Mouse (Mus musculus) lung, adult 2 months (tissue): Measurements from ENCODE around the gene Lrpap1.

Source experiments
- CTCF ChIP-seq: fragments of 200-500 bp; IDR thresholded peaks from 2 replicates; pipeline ENCODE4 v1.5.1; 2011; ENCODE audit warnings: mild to moderate bottlenecking, low read length, control low read depth; ENCODE audit not compliant: insufficient read depth
- POLR2A ChIP-seq: fragments of 200-500 bp; IDR thresholded peaks from 2 replicates; pipeline ENCODE4 v1.6.1; 2011; ENCODE audit warnings: low read depth, mild to moderate bottlenecking, control low read depth, low read length, borderline replicate concordance; ENCODE audit errors: extremely low read depth

GRCm38 (mm10) chr5:35105922-35106298, 344 bp upstream of the Lrpap1 start:
- TF ChIP-seq CTCF (no peak), POLR2A (no peak)
